In the genomic region with DNA sequence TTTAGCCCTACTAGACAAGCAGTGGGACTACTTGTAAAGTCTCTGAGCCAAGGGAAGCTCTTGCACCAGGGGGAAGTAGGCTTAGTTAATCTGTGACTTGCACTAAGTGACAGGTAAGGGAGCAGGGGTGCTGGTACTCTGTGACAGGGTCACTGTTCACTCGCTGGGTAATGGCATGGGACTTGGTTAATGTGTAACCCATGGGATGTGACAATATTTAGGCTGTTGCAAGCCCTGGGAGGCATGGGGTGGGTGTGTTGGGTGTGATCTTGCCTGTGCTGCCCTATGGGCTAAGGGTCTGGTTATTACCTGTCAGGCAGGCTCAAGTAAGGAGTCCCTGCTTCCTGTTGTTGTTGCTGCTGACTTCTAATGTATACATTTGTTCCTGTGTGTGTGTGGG, we compare ENCODE assay signal across 12 mouse cellular contexts.
DNase-seq lines count a peak whose midpoint lies in the region; ATAC-seq and TF ChIP-seq lines count a peak whose summit lies in the region.
"Had no signal": no experiment of that assay in that cellular context is flagged by ENCODE, and none has a peak within 500 bp of the region (broad histone marks: within the 10 kb centered on the region; RNA-seq: fewer than 3 reads in every experiment).

No protein-coding gene starts in this region.

- no peak for TF ChIP-seq EP300 in liver, postnatal 0 days (IDR thresholded peaks at IDR 0.05; ENCODE audit: low read depth)

- DNase-seq in intestine, embryonic 14.5 days (ENCODE audit: low spot score) = no peak
- peak; percentile 57 for DNase-seq in kidney, adult 18-20 months
- DNase-seq in kidney, postnatal 36 days = peak; percentile 61 to 80
- DNase-seq in liver, postnatal 0 days = peak; percentile 49
- no peak for DNase-seq in heart, adult 11 months
- DNase-seq in left cerebral cortex, adult 8-10 months (ENCODE audit: low spot score in 2 of 2) = no peak
- no peak for DNase-seq in adrenal gland, adult (ENCODE audit: inconsistent age in 2 of 2, low spot score in 1 of 2)
- DNase-seq: cerebellum, adult 9-10 months; layer of hippocampus, adult 9-11 months had no signal

- H3K4me2 ChIP-seq in intestine, embryonic 14.5 days (ENCODE audit: low read length) = no peak overlapping the region
- no peak overlapping the region for H3K4me2 ChIP-seq in liver, postnatal 0 days (ENCODE audit: low read depth, low read length)
- H3K4me2 ChIP-seq: hindbrain, embryonic 14.5 days; lung, embryonic 15.5 days had no signal

- WGBS in intestine, embryonic 14.5 days = 72% methylated on average over 1 of the region's 1 CpGs
- WGBS in liver, postnatal 0 days (ENCODE audit: insufficient replicate concordance) = 29% methylated on average over 1 of the region's 1 CpGs

- no peak overlapping the region for H3K4me3 ChIP-seq in intestine, embryonic 14.5 days (ENCODE audit: low read depth, low read length)
- no peak overlapping the region for H3K4me3 ChIP-seq in liver, postnatal 0 days (ENCODE audit: low read depth, low read length)
- H3K4me3 ChIP-seq: embryonic facial prominence, embryonic 10.5 days; lung, embryonic 15.5 days had no signal

- H3K27ac ChIP-seq in intestine, embryonic 14.5 days (ENCODE audit: low read depth) = no peak overlapping the region
- H3K27ac ChIP-seq in liver, postnatal 0 days (ENCODE audit: low read depth) = no peak overlapping the region
- H3K27ac ChIP-seq: embryonic facial prominence, embryonic 10.5 days; hindbrain, embryonic 14.5 days; lung, embryonic 15.5 days had no signal

- peaks cover 12% of the 10 kb centered on the region for H3K4me1 ChIP-seq in intestine, embryonic 14.5 days (replicated peaks; ENCODE audit: control insufficient read depth, insufficient read depth, low read length)
- no peaks in the 10 kb centered on the region; the same call in 1 of the 2 replicates for H3K4me1 ChIP-seq in liver, postnatal 0 days (ENCODE audit: insufficient read depth)

- H3K9ac ChIP-seq in intestine, embryonic 14.5 days (ENCODE audit: low read length) = no peak overlapping the region
- no peak overlapping the region for H3K9ac ChIP-seq in liver, postnatal 0 days (replicated peaks)
- H3K9ac ChIP-seq: hindbrain, embryonic 14.5 days; lung, embryonic 15.5 days had no signal

- H3K27me3 ChIP-seq in intestine, embryonic 14.5 days (replicated peaks; ENCODE audit: control insufficient read depth, insufficient read depth, low read length) = no peaks in the 10 kb centered on the region
- no peaks in the 10 kb centered on the region for H3K27me3 ChIP-seq in liver, postnatal 0 days (ENCODE audit: insufficient read depth, low read length)
- H3K27me3 ChIP-seq: lung, embryonic 15.5 days had no signal

- no peaks in the 10 kb centered on the region for H3K9me3 ChIP-seq in intestine, embryonic 14.5 days (ENCODE audit: control insufficient read depth, low read length)
- no peaks in the 10 kb centered on the region for H3K9me3 ChIP-seq in liver, postnatal 0 days (ENCODE audit: low read length)
- H3K9me3 ChIP-seq: embryonic facial prominence, embryonic 10.5 days; lung, embryonic 15.5 days had no signal

- no peaks in the 10 kb centered on the region for H3K36me3 ChIP-seq in intestine, embryonic 14.5 days (ENCODE audit: control insufficient read depth, insufficient read depth, low read length)
- no peaks in the 10 kb centered on the region for H3K36me3 ChIP-seq in liver, postnatal 0 days (replicated peaks; ENCODE audit: insufficient read depth, low read length)
- H3K36me3 ChIP-seq: embryonic facial prominence, embryonic 10.5 days; lung, embryonic 15.5 days had no signal

- peak; percentile 50 for ATAC-seq in intestine, embryonic 14.5 days (replicated peaks; ENCODE audit: low FRiP score, low TSS enrichment, low read depth)
- ATAC-seq in liver, postnatal 0 days = peak; percentile 98

- no peak for TF ChIP-seq CTCF in liver, postnatal 0 days (IDR thresholded peaks at IDR 0.05; ENCODE audit: low read depth)

Comparison
In these comparisons a context has a peak if more than half of its experiments do, and no peak if none do; other contexts are left out.
1. DNase-seq: peak in kidney, adult 18-20 months (single experiment), kidney, postnatal 36 days (2 of 2) and liver, postnatal 0 days (single experiment); none in intestine, embryonic 14.5 days (single experiment), heart, adult 11 months (single experiment), left cerebral cortex, adult 8-10 months (0 of 2) and adrenal gland, adult (0 of 2).